Mouse (Mus musculus) midbrain, embryonic 12.5 days (tissue): ENCODE results near the gene Ung. TPM values are rescaled to one million over a fixed set of nuclear protein-coding genes. Genes with fewer than 3 reads are reported as not detected.

Source experiments
- ATAC-seq: fragments of 200-750 bp; cut with Nextera tagmentation; 2 replicates; pipeline ENCODE4 v1.8.0; 2017; ENCODE audit warnings: low read depth, moderate TSS enrichment, moderate library complexity; ENCODE audit not compliant: low FRiP score
- H3K27ac ChIP-seq: fragments of 300-500 bp; sonication (generic); replicated peaks from 2 replicates; pipeline ENCODE4 v1.5.1; 2016; ENCODE audit warnings: mild to moderate bottlenecking
- H3K27me3 ChIP-seq: fragments of 300-500 bp; sonication (generic); 2 replicates; pipeline ENCODE4 v1.6.1; 2016; ENCODE audit warnings: mild to moderate bottlenecking
- H3K36me3 ChIP-seq: fragments of 300-500 bp; sonication (generic); 2 replicates; pipeline ENCODE4 v1.6.1; 2016
- H3K4me1 ChIP-seq: fragments of 300-500 bp; sonication (generic); 2 replicates; pipeline ENCODE4 v1.6.1; 2016
- H3K4me2 ChIP-seq: fragments of 300-500 bp; sonication (generic); replicated peaks from 2 replicates; pipeline ENCODE4 v1.6.1; 2016; ENCODE audit warnings: mild to moderate bottlenecking, moderate library complexity
- H3K4me3 ChIP-seq: fragments of 300-500 bp; sonication (generic); 2 replicates; pipeline ENCODE4 v1.5.1; 2016; ENCODE audit warnings: mild to moderate bottlenecking
- H3K9ac ChIP-seq: fragments of 300-500 bp; sonication (generic); replicated peaks from 2 replicates; pipeline ENCODE4 v1.6.1; 2016; ENCODE audit warnings: mild to moderate bottlenecking, moderate library complexity
- H3K9me3 ChIP-seq: fragments of 300-500 bp; sonication (generic); 2 replicates; pipeline ENCODE4 v1.6.1; 2016; ENCODE audit warnings: mild to moderate bottlenecking
- WGBS: fragments of 180-500 bp; shearing (Covaris S2); methylation state at CpG from one replicate; pipeline ENCODE4 v1.1.7; 2016; 5-methylcytosine and 5-hydroxymethylcytosine counted together
- polyA plus RNA-seq: library from polyadenylated mRNA; unstranded; fragments of >200 nt; fragmentation: Nextera tagmentation; extraction: Ambion mirVana; gene quantifications from 2 replicates; pipeline ENCODE4 v1.2.1, GENCODE M21; 2016

Gene Ung
- polyA plus RNA-seq, 1 experiment from 2014 or later = 40.2 TPM

DNA sequence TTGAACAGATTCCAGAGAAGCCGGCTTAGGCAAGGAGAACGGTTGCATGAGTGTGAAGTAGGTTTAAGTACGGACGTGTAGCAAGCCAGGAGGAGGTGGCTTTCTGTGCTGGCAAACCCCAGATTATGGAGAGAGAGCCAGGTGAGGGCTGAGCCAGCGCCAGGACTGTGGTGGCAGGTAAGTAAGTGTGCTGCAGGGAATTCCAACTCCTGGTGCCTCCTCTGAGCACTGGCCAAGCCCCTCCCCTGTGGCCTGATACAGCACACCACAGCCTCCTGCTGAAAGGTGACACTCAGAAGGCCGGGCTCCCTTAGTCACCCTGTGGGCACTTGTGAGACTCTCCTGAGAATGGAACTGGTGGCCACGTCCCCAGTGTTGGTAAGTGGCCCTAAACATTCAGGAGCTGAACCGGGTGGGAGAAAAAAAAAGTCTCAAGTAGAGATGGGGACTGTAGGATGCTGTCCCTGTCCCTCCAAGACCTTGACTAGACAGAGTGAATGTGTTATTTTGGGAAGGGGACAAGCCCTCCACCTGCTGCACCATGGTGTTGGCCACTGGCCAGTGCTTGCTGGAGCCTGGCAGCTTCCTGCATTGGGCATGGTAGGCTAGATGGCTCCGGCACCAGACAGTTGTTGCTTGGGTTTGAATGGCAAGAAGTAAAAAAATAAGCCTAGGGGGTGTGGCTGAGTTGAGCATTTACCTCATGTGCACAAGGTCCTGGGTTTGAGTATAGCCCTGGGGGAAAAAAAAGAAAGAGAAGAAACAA is 25.2 kb downstream of the Ung start:
- 71% methylated on average over 9 of the region's 9 CpGs for WGBS

DNA sequence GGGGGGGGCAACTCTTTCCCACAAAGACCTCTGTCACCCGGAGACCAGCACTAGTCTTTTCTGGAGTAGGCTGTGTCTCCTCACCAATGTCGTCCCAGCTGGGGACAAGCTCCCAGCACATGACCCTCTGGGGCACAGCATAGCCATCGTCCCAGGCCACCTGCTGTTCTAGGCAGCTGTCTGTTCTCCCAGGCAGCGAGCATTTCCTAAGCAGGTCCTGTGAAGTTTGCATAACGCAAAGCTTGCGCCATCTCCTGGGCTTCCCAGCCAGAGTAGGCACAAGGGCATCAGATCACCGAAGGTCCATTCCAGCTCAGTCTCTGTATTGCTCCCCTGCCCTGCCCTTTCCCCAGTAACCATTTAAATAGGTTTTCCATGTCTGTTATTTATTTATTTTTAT is 27.1 kb downstream of the Ung start:
- no peak overlapping the region for H3K9ac ChIP-seq
- no peak for ATAC-seq
- no peaks in the 10 kb centered on the region for H3K36me3 ChIP-seq
- no peak overlapping the region for H3K4me2 ChIP-seq
- no peaks in the 10 kb centered on the region for H3K4me1 ChIP-seq
- no peak overlapping the region for H3K27ac ChIP-seq
- 45% methylated on average over 7 of the region's 7 CpGs for WGBS
- H3K9me3 ChIP-seq = no peaks in the 10 kb centered on the region
- H3K4me3 ChIP-seq = no peak overlapping the region
- no peaks in the 10 kb centered on the region for H3K27me3 ChIP-seq

More for the DNA sequence above, 25.2 kb downstream of the Ung start:
- H3K27me3 ChIP-seq = no peaks in the 10 kb centered on the region
- H3K4me2 ChIP-seq = no peak overlapping the region
- H3K4me1 ChIP-seq = no peaks in the 10 kb centered on the region
- no peak overlapping the region for H3K9ac ChIP-seq
- H3K27ac ChIP-seq = no peak overlapping the region
- H3K36me3 ChIP-seq = no peaks in the 10 kb centered on the region
- no peaks in the 10 kb centered on the region for H3K9me3 ChIP-seq
- ATAC-seq = no peak
- H3K4me3 ChIP-seq = no peak overlapping the region

DNA sequence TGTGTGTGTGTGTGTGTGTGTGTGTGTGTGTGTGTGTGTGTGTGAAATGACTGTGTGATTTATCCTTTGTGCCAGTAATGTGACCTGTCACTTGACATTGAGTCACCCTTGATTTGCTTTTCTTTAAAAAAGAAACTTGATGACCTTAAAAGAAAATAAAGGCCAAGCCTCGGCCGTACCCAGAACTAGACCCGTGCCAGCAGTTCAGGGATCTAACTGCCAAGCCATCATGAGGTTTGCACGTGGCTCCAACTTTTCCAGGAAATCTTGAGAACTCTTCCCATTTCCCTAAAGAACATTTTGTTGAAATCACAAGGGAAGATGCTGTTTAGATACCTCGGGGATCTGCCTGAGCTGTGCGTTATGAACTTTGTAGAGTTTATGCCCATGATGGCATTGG is 31.2 kb downstream of the Ung start:
- no peak for ATAC-seq
- 92% methylated on average over 6 of the region's 6 CpGs for WGBS

DNA sequence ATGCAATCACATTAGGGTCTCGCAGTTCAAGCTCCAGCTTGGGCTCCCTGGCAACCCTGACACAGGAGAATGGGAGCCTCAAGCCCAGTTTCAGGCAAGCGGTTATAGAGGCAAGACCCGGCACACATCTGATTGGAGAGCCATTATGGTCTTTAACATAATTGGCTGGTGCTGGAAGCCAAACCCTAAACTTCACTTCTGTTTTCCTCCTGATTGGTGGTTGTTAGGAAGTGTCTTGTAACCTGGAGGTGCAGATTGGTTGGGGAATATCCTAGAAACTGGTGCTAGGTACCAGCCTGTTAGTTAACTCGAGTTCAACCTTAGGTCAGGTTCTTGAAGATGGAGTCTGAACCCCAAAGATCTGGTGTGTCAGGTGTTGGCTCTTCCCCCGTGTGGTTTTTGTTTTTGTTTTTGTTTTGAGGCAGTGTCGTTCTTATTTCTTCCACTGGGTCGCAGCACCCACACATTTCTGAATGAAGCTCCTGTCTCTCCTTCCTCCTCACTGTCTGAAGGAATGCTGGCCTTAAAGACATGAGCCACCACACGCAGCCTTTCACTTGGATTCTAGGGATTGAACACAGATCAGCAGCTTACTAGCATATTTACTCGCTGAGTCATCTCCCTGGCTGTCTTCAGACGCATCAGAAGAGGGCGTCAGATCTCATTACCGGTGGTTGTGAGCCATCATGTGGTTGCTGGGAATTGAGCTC is 32.1 kb downstream of the Ung start:
- Histone ChIP-seq H3K9me3 (no peaks in the 10 kb centered on the region), H3K4me2 (no peak overlapping the region), H3K9ac (no peak overlapping the region), H3K4me1 (no peaks in the 10 kb centered on the region), H3K27me3 (no peaks in the 10 kb centered on the region), H3K4me3 (no peak overlapping the region), H3K36me3 (no peaks in the 10 kb centered on the region), H3K27ac (no peak overlapping the region)
- WGBS = 56% methylated on average over 12 of the region's 12 CpGs
- ATAC-seq = no peak

More for the DNA sequence above, 31.2 kb downstream of the Ung start:
- Histone ChIP-seq H3K9ac (no peak overlapping the region), H3K4me1 (no peaks in the 10 kb centered on the region), H3K27me3 (no peaks in the 10 kb centered on the region), H3K4me3 (no peak overlapping the region), H3K27ac (no peak overlapping the region), H3K9me3 (no peaks in the 10 kb centered on the region), H3K4me2 (no peak overlapping the region), H3K36me3 (no peaks in the 10 kb centered on the region)

DNA sequence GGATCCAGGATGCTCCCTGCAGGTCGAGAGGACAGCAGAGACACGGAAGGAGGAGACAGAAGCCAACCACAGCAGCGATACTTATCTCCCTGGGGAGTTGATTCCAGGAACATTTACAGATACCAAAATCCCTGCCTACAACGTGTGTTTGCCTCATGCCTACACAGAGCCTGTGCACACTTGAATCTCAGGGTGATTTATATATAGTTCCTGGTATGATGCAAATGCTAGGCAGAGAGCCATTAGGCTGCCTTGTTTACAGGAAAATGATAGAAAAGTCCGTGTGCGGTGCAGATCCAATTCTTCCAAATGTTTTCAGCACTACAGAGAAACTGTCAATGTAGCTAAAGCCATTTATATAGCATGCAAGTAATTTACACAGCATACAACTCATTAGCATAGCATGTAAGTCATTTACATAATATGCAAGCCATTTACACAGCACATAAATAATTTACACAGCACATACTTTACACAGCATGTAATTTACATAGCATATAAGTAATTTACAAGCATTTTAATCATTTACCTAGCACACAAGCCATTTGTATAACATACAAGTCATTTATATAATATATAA is 33.0 kb downstream of the Ung start:
- 78% methylated on average over 6 of the region's 6 CpGs for WGBS
- no peak for ATAC-seq
- Histone ChIP-seq H3K36me3 (no peaks in the 10 kb centered on the region), H3K27me3 (no peaks in the 10 kb centered on the region), H3K4me2 (no peak overlapping the region), H3K4me3 (no peak overlapping the region), H3K4me1 (no peaks in the 10 kb centered on the region), H3K9me3 (no peaks in the 10 kb centered on the region), H3K27ac (no peak overlapping the region), H3K9ac (no peak overlapping the region)

DNA sequence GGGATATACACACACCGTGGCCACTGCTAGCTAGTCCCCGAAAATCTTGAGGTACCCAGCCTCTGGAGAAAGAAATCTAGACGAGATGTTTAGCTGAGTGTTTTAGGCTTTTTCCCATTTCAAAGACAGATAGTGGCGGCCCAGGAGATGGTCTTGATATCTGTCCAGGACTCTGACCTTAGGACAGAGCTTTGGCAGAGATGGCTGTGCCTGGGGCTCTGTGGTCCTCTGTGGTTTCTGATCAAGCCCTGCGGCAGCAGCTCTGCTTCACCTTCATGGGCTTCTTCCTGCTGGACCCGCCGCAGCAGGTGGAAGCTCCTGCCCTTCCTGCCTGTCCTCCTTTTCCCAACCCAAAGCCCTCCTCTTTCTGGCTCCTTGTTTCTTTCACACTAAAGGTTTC is 40.2 kb downstream of the Ung start:
- no peak overlapping the region for H3K27ac ChIP-seq
- H3K36me3 ChIP-seq = no peaks in the 10 kb centered on the region
- peaks cover under 1% of the 10 kb centered on the region; the same call in 1 of the 2 replicates for H3K4me1 ChIP-seq
- 81% methylated on average over 7 of the region's 7 CpGs for WGBS
- no peak for ATAC-seq
- H3K9me3 ChIP-seq = no peaks in the 10 kb centered on the region
- H3K9ac ChIP-seq = no peak overlapping the region
- peaks cover 14% of the 10 kb centered on the region for H3K27me3 ChIP-seq
- H3K4me3 ChIP-seq = no peak overlapping the region
- no peak overlapping the region for H3K4me2 ChIP-seq

DNA sequence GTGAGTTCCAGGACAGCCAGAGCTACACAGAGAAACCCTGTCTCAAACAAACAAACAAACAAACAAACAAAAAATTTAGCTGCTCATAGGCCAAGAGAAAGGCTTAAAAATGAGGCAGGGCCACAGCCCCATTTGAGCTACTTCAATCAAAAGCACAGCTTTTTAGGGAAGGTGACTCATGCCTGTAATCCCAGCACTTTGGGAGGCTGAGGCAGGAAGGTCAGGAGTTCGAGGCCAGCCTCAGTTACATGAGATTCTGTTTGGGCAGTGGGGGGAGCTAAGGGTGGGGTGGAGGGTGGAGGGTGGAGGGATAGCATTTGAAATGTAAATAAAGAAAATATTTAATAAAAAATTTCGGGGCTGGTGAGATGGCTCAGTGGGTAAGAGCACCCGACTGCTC is 42.8 kb downstream of the Ung start:
- Histone ChIP-seq H3K9me3 (no peaks in the 10 kb centered on the region), H3K9ac (no peak overlapping the region), H3K27me3 (peaks cover 27% of the 10 kb centered on the region), H3K4me3 (no peak overlapping the region), H3K27ac (no peak overlapping the region), H3K36me3 (no peaks in the 10 kb centered on the region), H3K4me2 (no peak overlapping the region), H3K4me1 (peaks cover 12% of the 10 kb centered on the region)
- no peak for ATAC-seq
- 90% methylated on average over 3 of the region's 3 CpGs for WGBS

DNA sequence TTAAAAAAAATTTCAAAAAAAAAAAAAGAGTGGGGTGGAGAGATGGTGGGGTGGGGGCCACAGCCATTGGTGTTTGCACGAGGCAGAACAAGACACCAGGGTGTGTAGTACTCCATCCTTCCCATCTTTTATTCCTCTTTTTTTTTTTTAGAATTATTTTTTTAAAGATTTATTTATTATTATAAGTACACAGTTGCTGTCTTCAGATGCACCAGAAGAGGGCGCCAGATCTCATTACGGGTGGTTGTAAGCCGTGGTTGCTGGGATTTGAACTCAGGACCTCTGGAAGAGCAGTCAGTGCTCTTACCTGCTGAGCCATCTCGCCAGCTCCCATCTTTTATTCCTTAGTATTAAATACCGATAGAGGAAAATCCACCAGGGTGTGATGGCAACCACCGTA is 43.3 kb downstream of the Ung start:
- Histone ChIP-seq H3K27ac (no peak overlapping the region), H3K9me3 (no peaks in the 10 kb centered on the region), H3K4me1 (peaks cover 12% of the 10 kb centered on the region), H3K9ac (no peak overlapping the region), H3K4me3 (no peak overlapping the region), H3K36me3 (no peaks in the 10 kb centered on the region), H3K27me3 (peaks cover 28% of the 10 kb centered on the region), H3K4me2 (no peak overlapping the region)
- 80% methylated on average over 7 of the region's 7 CpGs for WGBS
- no peak for ATAC-seq

DNA sequence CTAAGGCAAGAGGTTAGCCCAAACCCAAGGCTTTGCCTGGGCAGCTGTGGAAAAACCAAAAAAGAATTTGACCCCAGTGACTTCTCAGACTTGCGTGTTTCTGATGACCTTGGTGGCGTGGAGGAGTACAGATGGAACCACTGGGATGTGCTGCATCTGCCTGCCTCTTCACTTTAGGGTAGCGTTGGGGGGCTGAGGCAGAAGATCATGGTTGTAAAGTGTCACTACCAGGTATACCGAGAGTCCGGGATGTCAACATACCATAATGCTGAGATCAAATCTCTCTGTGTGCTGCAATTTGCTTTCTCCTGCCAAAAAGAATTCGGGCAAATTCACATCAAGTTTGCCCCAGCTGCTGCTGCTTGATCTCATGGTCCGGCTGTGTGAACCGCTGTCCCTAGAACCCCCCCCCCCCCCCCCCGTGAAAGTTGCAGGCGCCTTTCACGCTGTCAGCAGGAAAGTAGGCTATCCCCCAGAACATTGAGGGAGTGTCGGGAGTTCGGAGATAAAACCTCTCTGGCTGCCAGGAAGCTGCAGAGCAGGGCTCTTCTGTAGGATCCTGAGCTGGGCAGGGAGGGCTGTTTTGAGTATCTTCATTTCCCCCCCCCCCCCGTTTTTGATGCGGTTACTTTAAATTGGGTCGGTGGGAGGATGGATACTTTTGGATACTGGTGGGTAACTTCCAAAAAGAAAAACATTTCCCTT is 43.8 kb downstream of the Ung start:
- Histone ChIP-seq H3K9ac (no peak overlapping the region), H3K27ac (no peak overlapping the region), H3K4me2 (no peak overlapping the region), H3K4me3 (no peak overlapping the region), H3K27me3 (peaks cover 30% of the 10 kb centered on the region), H3K36me3 (no peaks in the 10 kb centered on the region), H3K9me3 (no peaks in the 10 kb centered on the region), H3K4me1 (peaks cover 12% of the 10 kb centered on the region)
- 41% methylated on average over 16 of the region's 16 CpGs for WGBS
- no peak for ATAC-seq

DNA sequence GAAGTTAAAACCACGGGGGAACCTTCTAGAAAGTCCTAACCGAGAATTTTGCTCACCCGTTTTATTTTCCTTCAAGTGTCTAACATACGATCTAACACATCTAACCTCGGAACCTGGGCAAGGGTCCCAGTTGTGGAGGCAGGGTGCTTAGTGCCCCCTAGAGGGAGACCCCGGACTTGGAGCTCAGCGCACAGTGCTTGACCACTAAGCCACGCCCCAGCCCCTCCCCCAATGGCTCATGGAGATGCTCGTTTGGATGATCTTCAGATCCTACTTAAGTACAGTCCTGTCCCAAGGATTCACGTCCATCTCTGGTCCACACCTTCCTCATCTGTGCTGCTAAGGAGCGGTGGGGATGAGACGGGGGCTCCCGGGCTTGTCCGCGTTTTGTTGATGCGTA is 44.5 kb downstream of the Ung start:
- Histone ChIP-seq H3K4me2 (0 out of 2 replicates have a peak overlapping the region, but pooled peaks have one; percentile 8), H3K27me3 (peaks cover 30% of the 10 kb centered on the region), H3K36me3 (no peaks in the 10 kb centered on the region), H3K9me3 (no peaks in the 10 kb centered on the region), H3K4me1 (peaks cover 12% of the 10 kb centered on the region), H3K4me3 (no peak overlapping the region), H3K27ac (no peak overlapping the region), H3K9ac (no peak overlapping the region)
- 15% methylated on average over 16 of the region's 16 CpGs for WGBS
- ATAC-seq = no peak

DNA sequence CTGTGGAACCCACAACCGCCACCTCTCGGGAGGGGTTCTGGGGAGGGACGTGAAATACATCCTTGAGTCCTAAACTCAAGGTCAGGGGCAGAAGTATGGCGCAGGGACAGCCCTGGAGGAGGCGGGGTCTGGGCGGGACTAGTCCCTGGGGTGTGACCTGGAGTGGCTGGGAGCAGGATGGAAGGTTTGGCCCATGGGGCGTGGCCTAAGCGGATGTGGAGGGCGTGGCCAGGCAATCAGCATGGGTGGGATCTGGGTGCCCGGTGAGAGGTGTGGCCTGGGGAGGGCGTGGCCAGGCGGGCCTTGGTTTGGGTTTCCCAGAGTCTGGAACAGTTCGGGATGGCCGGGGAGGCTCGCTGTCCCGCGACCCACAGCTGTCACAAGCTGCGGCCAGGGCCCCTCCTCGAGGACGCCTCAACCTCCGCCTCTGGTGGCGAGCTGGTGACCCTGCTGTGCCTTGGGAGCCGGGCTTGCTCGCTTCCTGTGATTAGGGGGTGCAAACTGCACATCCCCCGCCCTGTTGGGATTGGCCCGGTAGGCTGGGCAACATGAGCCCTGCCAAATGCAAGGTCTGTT is 45.5 kb downstream of the Ung start:
- WGBS = under 1% methylated on average over 26 of the region's 26 CpGs
- H3K9ac ChIP-seq = peak overlapping the region; percentile 51
- H3K4me1 ChIP-seq = peaks cover 12% of the 10 kb centered on the region

More for the DNA sequence above, 45.5 kb downstream of the Ung start:
- Histone ChIP-seq H3K4me2 (peak overlapping the region; percentile 65), H3K4me3 (peak overlapping the region; percentile 40), H3K27ac (no peak overlapping the region), H3K9me3 (no peaks in the 10 kb centered on the region), H3K36me3 (no peaks in the 10 kb centered on the region), H3K27me3 (peaks cover 30% of the 10 kb centered on the region)
- peak; percentile 83 for ATAC-seq
